Mouse (Mus musculus) hindbrain, embryonic 14.5 days (tissue): ENCODE data around the gene Trim56. TPM values are rescaled to one million over a fixed set of nuclear protein-coding genes. Genes with fewer than 3 reads are reported as not detected.

ENCODE experiments used
- polyA plus RNA-seq: library from polyadenylated mRNA; unstranded; fragments of >200 nt; fragmentation: Nextera tagmentation; extraction: Ambion mirVana; gene quantifications from 2 replicates; pipeline ENCODE4 v1.2.1, GENCODE M21; 2014

The Trim56 gene
- polyA plus RNA-seq, 1 experiment from 2014 or later: 3.9 TPM

Other genes starting within 250 kb of the Trim56 start
- gene Col26a1, start 233.0 kb downstream of the Trim56 start, polyA plus RNA-seq: 21.7 and 27.5 TPM in 2 replicates
- 118 and 133 TPM in 2 replicates for gene Ift22, start 208.1 kb downstream of the Trim56 start, polyA plus RNA-seq
- gene Fis1, start 162.9 kb downstream of the Trim56 start, polyA plus RNA-seq: 391 and 425 TPM in 2 replicates
- 0.13 TPM in 1 of 2 replicates, not detected in the other for gene Cldn15, start 149.6 kb downstream of the Trim56 start, polyA plus RNA-seq
- 30.1 and 30.7 TPM in 2 replicates for gene Plod3, start 129.2 kb downstream of the Trim56 start, polyA plus RNA-seq
- gene Znhit1, start 128.2 kb downstream of the Trim56 start, polyA plus RNA-seq: 116 and 121 TPM in 2 replicates
- gene Vgf, start 89.8 kb downstream of the Trim56 start, polyA plus RNA-seq: 7.0 and 9.7 TPM in 2 replicates
- 192 and 201 TPM in 2 replicates for gene Ap1s1, start 70.1 kb downstream of the Trim56 start, polyA plus RNA-seq
- gene Serpine1, start 43.9 kb downstream of the Trim56 start, polyA plus RNA-seq: 0.25 TPM in 2 replicates
- not detected in 2 replicates for gene Muc3, start 33.1 kb upstream of the Trim56 start, polyA plus RNA-seq
- gene Muc3a, start 96.2 kb upstream of the Trim56 start, polyA plus RNA-seq: 0.09 and 0.43 TPM in 2 replicates
- 56.7 and 68.4 TPM in 2 replicates for gene Ache, start 171.3 kb upstream of the Trim56 start, polyA plus RNA-seq
- gene Ufsp1, start 178.4 kb upstream of the Trim56 start, polyA plus RNA-seq: 22.3 and 22.6 TPM in 2 replicates
- gene Srrt, start 191.5 kb upstream of the Trim56 start, polyA plus RNA-seq: 75.0 and 81.0 TPM in 2 replicates
- gene Trip6, start 198.2 kb upstream of the Trim56 start, polyA plus RNA-seq: 11.1 and 12.2 TPM in 2 replicates
- 14.9 and 17.6 TPM in 2 replicates for gene Slc12a9, start 217.4 kb upstream of the Trim56 start, polyA plus RNA-seq
- 8.7 and 9.0 TPM in 2 replicates for gene Ephb4, start 233.9 kb upstream of the Trim56 start, polyA plus RNA-seq